Mouse (Mus musculus): Measurements from ENCODE around the gene Lbp. TPM values are rescaled to one million over a fixed set of nuclear protein-coding genes. Genes with fewer than 3 reads are reported as not detected.

Gene Lbp
- total RNA-seq, 2 experiments from 2014 or later: 0.86 to 2.8 TPM

GRCm38 (mm10) chr2:158360873-158361677, 54.8 kb downstream of the Lbp start:
- DNase-seq (ENCODE audit: low spot score in 2 of 2): peak; percentile 79 to 90

DNA sequence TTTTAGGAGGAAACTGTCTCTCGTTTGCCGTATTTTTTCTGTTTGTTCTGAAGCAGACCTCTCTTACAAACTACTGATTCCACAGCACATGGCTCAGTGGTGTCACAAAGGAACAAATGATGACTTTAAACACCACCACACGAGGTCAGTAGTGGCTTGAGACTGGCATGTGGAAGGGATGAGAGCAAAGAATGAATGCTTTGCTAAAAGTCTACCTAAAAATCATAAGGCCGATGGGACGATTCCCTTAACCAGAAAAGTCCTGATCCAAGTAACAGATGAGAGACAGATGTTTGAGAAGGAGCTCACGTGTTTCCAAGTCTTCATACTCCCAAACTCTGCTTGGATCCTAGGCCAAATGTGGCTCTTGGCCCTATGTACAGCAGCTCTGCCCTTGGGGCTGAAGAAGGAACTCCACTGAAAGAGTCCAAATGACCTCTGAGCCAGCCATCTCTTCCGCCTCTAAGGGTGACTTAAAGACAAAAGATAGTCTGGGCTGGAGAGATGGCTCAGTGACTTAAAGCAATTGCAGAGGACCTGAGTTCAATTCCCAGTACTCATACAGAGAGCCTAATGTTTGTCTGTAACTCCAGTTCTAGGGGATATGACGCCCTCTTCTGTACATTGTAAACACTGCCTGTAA, 55.5 kb downstream of the Lbp start:
- no peak for DNase-seq (ENCODE audit: low spot score in 2 of 2)

DNA sequence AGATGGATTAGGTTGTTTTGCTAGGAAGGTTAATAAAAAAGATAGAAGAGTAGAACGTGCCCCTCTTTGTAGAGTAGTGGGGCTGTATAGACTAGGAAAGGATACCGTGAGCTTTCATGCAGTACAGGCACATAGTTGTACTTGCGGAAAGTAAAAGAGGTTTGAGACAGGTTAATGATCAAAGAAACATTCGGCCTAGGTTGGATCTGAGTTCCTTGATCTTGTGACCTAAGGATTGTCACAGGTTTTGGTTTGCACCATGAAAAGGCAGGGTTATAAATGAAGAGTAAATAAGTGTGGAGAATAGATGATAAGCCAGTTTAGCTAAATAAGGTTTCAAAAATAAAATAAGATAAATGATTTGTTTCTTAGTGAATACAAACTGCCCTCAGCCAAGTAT, 57.9 kb downstream of the Lbp start:
- no peak for DNase-seq (ENCODE audit: low spot score in 2 of 2)

DNA sequence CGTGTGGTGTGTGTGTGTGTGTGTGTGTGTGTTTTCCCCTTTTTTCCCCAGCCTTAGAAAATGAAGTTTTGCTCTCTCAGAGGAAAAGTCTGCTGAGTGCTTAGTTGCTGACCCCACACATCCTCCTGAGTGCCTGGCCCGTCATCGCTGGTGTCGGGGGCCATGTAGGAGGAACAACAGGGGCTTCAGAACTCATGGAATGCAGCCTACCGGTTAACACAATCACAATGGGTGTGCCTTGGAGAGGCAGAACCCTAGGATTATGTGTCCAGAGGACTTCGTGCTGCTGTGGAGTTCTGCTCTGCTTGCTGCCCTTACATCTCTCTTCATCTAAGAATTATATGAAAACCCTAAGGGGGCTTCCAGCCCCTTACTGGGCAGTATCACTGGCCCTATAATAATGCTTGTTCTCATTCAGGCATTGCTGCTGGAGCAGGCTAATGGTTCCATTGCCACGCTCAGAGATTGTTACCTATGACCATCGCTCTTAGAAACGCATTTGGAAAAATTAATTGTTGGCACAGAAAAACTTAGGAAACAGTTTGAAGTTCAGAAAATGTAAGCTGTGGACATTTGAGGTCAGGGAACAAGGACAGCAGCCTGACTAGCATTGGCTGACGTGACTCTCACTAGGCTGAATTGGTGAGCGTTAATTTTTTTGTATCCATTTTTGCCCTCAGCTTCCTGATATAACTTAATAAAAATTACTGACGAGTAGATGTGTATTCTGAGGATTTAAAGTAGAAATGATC, 59.0 kb downstream of the Lbp start:
- no peak for DNase-seq (ENCODE audit: low spot score in 2 of 2)

GRCm38 (mm10) chr2:158367654-158368053, 61.4 kb downstream of the Lbp start:
- DNase-seq (ENCODE audit: low spot score in 2 of 2): no peak

DNA sequence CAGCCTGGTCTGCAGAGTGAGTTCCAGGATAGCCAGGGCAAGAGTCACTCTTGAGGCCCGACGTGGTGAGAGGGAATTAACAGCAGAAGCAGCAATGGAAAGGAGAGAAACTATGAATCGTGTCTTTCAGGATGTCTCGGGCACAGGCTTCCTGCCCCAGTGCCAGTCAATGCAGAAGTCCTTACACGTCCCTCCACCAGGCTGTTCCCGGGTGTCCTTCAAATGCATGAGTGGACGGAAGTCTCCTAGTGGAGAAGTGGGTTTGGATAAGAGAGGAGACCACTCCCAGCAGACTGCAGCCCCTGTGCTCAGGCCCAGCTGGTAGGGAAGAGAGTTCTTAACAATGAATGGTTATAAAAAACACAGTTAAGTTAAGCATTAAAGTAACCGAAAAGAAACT, 62.0 kb downstream of the Lbp start:
- DNase-seq (ENCODE audit: low spot score in 2 of 2): no peak

DNA sequence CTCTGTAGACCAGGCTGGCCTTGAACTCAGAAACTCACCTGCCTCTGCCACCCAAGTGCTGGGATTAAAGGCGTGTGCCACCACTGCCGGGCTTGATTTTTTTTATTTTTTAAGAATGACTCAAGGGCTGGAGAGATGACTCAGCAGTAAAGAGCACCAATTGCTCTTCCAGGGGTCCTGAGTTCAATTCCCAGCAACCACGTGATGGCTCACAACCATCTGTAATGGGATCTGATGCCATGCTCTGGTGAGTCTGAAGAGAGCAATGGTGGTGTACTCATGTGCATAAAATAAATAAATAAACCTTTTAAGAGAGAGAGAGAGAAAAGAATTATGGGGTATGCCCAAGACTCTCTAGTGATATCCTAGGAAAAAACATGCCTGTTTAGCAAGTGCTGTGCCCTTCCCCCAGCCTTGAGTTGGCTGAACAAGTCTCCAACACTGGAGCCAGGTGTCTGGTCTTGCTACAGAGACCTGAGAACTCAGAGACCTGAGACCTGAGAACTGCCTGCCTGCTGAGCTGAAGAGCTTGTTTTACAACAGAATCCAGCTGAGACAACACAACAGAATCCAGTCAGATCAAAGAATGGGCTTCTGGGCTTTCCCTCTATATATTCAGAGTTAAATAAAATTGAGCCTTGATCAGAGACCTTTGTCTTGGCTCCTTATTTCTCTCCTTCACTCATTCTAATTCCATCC, 63.3 kb downstream of the Lbp start:
- DNase-seq (ENCODE audit: low spot score in 2 of 2): no peak

GRCm38 (mm10) chr2:158370173-158370550, 63.9 kb downstream of the Lbp start:
- DNase-seq (ENCODE audit: low spot score in 2 of 2): no peak

- DNase-seq (ENCODE audit: low spot score in 2 of 2): no peak
These were observed 66.8 kb downstream of the Lbp start for GRCm38 (mm10) chr2:158373061-158373460.

DNA sequence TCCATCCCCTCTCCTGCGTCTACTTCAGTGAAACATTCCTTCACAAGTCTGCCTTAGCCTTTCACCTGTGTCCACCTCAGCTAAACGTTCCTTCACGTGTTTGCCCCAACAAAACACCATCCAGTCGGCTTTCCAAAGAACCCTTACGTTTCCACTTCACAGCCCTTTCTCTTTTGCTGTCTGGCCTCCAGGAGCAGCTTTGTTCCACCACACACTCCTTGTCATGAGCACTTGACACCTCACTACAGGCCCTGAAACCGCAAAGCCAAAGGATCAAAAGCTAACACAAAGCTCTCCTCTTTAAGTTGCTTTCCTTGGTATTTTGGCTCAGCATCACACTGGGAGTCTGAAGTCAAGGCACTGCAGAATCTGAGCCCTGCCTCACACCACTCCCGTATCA, 67.2 kb downstream of the Lbp start:
- no peak for DNase-seq (ENCODE audit: low spot score in 2 of 2)

DNA sequence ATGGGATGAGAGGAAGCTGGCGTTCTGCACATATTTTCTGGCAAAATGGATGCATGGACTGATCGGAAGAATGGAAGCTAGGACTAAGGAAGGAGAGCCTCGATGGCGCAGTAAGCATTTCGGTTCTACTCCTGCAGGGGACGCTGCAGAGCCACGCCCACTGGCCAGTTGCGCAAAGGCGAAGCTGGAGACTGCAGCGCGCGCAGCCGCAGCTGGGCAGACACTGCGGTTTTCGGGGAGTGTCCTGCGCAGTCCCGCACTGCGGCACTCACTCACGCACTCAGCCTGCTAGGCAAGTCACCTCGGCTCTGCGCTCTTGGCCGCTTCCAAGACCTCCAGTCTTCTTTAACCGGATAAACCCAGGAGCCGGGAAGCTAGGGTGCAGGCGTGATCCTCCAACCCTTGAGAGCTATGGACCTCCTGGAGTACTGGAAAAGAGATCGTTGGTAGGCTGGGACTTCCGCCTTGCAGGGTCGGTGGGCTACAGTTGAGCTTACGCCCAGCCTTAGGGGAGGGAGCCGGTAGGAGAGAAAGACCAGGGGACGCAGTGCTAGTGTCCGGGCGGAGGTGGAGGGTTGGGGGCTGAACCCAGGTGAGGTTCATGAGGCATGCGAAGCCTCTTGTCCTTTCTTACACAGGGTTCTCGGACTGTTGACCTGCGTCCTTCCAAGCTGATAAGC, 69.3 kb downstream of the Lbp start, which contains the start of gene Snhg11:
TSS of gene Snhg11 (plus strand) at position 196 of the 680 bp plus-strand sequence.
- DNase-seq (ENCODE audit: low spot score in 2 of 2): peak; percentile 87 to 92

- DNase-seq (ENCODE audit: low spot score in 2 of 2): no peak
These were observed 69.9 kb downstream of the Lbp start for GRCm38 (mm10) chr2:158376123-158376687.

DNA sequence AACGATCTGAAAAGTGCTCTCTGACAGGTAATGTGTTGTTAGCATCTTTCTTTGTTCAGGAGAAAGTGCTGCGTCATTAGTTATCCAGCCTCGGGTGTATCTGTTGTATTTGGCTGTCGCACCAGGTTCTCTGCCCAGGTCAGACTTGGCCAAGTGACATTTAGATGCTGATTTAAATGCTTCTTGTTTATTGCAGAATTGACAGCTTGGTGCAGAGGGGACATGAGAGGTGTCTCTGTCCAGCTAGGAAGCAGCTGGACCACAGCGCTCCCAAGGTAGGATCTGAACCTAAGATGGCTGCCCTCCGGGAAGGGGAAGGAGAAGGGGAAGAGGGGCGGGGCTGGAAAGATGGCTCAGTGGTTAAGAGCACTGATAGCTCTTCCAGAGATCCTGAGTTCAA, 70.5 kb downstream of the Lbp start:
- DNase-seq (ENCODE audit: low spot score in 2 of 2): peak; percentile 28 to 45

DNA sequence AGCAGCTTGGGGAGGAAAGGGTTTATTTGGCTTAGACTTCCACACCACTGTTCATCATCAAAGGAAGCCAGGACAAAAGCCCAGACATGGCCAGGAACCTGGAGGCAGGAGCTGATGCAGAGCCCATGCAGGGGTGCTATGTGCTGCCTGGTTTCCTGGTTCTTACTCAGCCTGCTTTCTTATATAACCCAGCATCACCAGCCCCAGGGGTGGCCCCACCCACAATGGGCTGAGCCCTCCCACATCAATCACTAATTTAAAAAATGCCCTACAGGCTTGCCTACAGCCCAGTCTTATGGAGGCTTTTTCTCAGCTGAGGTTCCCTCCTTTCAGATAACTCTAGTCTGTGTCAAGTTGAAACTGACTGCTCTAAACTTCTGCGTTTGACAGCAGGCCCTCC, 71.5 kb downstream of the Lbp start:
- peak; percentile 34 to 56 for DNase-seq (ENCODE audit: low spot score in 2 of 2)

GRCm38 (mm10) chr2:158379354-158380078, 73.2 kb downstream of the Lbp start:
- peak; percentile 42 to 79 for DNase-seq (ENCODE audit: low spot score in 2 of 2)

Other genes with a start within 250 kb of the Lbp start
- 10 to 100 TPM; 11.0 to 11.1 TPM for gene Tgm2, start 160.1 kb upstream of the Lbp start, total RNA-seq (2021)
- gene D630003M21Rik, start 77.3 kb upstream of the Lbp start, total RNA-seq (2021): 1 to 10 TPM; 3.5 to 4.5 TPM
- not detected for gene Bpi, start 48.4 kb upstream of the Lbp start, total RNA-seq (2021)
- gene Snhg11, start 69.1 kb downstream of the Lbp start, total RNA-seq (2021): 100 to 1,000 TPM; 436 to 499 TPM
- 10 to 100 TPM; 94.8 to 96.0 TPM for gene Ralgapb, start 103.4 kb downstream of the Lbp start, total RNA-seq (2021)
- gene Adig, start 196.1 kb downstream of the Lbp start, total RNA-seq (2021): not detected
- not detected for gene Arhgap40, start 206.3 kb downstream of the Lbp start, total RNA-seq (2021)